Mouse (Mus musculus) forebrain, postnatal 0 days (tissue): ENCODE measurements around the gene Senp6. TPM values are rescaled to one million over a fixed set of nuclear protein-coding genes. Genes with fewer than 3 reads are reported as not detected.
"Not testable (repeated sequence)": the region's sequence is repeated elsewhere in the genome, so short reads cannot be mapped to it uniquely, and the experiment has no call there.

Experiments used
- ATAC-seq: fragments of 200-750 bp; cut with Nextera tagmentation; 2 replicates; pipeline ENCODE4 v1.8.0; 2017; ENCODE audit warnings: mild to moderate bottlenecking, moderate library complexity
- DNase-seq: peaks from one replicate; pipeline ENCODE4 v3.0.0-alpha.2; 2015
- H3K27ac ChIP-seq: fragments of 300-500 bp; sonication (generic); 2 replicates; pipeline ENCODE4 v1.5.1; 2014; ENCODE audit warnings: low read depth, mild to moderate bottlenecking, antibody characterized with exemption, low read length, moderate library complexity, mixed read lengths
- H3K27me3 ChIP-seq: fragments of 300-500 bp; sonication (generic); 2 replicates; pipeline ENCODE4 v1.6.1; 2014; ENCODE audit warnings: mild to moderate bottlenecking, low read length, mixed read lengths; ENCODE audit not compliant: insufficient read depth
- H3K36me3 ChIP-seq: fragments of 300-500 bp; sonication (generic); 2 replicates; pipeline ENCODE4 v1.6.1; 2014; ENCODE audit warnings: mild to moderate bottlenecking, moderate library complexity; ENCODE audit not compliant: insufficient read depth
- H3K4me1 ChIP-seq: fragments of 300-500 bp; sonication (generic); 2 replicates; pipeline ENCODE4 v1.6.1; 2014; ENCODE audit warnings: antibody characterized with exemption; ENCODE audit not compliant: insufficient read depth
- H3K4me2 ChIP-seq: fragments of 300-500 bp; sonication (generic); 2 replicates; pipeline ENCODE4 v1.6.1; 2014; ENCODE audit warnings: low read depth, mild to moderate bottlenecking, moderate library complexity
- H3K4me3 ChIP-seq: fragments of 300-500 bp; sonication (generic); 2 replicates; pipeline ENCODE4 v1.5.1; 2014; ENCODE audit warnings: low read depth, low read length, mixed read lengths
- H3K9ac ChIP-seq: fragments of 300-500 bp; sonication (generic); 2 replicates; pipeline ENCODE4 v1.6.1; 2014; ENCODE audit warnings: mild to moderate bottlenecking
- H3K9me3 ChIP-seq: fragments of 300-500 bp; sonication (generic); 2 replicates; pipeline ENCODE4 v1.6.1; 2016; ENCODE audit warnings: low read length
- CTCF ChIP-seq: sonication (generic); IDR thresholded peaks from 2 replicates; pipeline ENCODE4 v1.5.1; 2016; ENCODE audit warnings: antibody characterized with exemption, control low read depth, low read depth
- WGBS: fragments of 180-500 bp; shearing (Covaris S2); extraction: QIAGEN DNeasy Blood & Tissue Kit; methylation state at CpG from one replicate; pipeline ENCODE4 v1.1.7; 2014; 5-methylcytosine and 5-hydroxymethylcytosine counted together
- polyA plus RNA-seq: library from polyadenylated mRNA; unstranded; fragments of >200 nt; fragmentation: Nextera tagmentation; extraction: Ambion mirVana; gene quantifications from 2 replicates; pipeline ENCODE4 v1.2.1, GENCODE M21; 2015
- total RNA-seq: library from RNA; depleted of rRNA; stranded (reverse); fragments of >200 nt; gene quantifications from 2 replicates; pipeline ENCODE4 v1.2.3, GENCODE M21; 2014; rRNA removed

Senp6 gene
- total RNA-seq (114 and 127 TPM in 2 replicates), polyA plus RNA-seq (37.8 and 44.7 TPM in 2 replicates)

- 3% methylated on average over 69 of the region's 74 CpGs for whole genome bisulfite sequencing
- Histone ChIP-seq H3K4me1 (peaks cover 3% of the 10 kb centered on the region), H3K9me3 (no peaks in the 10 kb centered on the region), H3K27ac (peak within 1 kb of the TSS; percentile 100), H3K27me3 (no peaks in the 10 kb centered on the region), H3K36me3 (no peaks in the 10 kb centered on the region), H3K4me3 (peak within 1 kb of the TSS; percentile 87), H3K9ac (peak within 1 kb of the TSS; percentile 99), H3K4me2 (peak within 1 kb of the TSS; percentile 53)
- TF ChIP-seq CTCF: no peak
- ATAC-seq (peak; percentile 82), DNase-seq (no peak)
Observed at GRCm38 (mm10) chr9:80066367-80067220, at the start of gene Senp6. TSS of gene Senp6 (plus strand) at chr9:80066903.

DNA sequence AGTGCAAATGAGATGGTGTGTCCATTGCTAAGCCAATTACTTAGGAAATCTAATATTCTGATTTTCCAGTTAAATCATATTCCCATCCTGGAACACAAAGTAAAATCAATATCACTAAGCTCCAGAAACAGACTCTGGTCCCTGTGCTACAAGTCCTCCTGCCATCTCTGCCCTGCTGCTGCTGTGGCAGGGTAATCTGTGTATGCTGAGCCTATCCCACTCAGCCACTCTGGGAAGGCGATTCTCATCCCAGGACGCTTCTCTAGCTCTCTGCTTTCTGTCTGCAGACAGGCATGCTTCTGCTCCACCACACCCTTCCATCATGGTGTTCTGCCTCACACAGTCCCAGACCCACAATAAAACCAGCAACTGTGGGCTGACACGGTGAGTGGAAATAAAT lies 46.3 kb upstream of the Senp6 start:
- H3K9me3 ChIP-seq: no peaks in the 10 kb centered on the region
- H3K4me2 ChIP-seq: no peak overlapping the region
- WGBS: 65% methylated on average over 3 of the region's 3 CpGs
- TF ChIP-seq CTCF: no peak
- no peak overlapping the region for H3K4me3 ChIP-seq
- no peaks in the 10 kb centered on the region for H3K36me3 ChIP-seq
- no peak overlapping the region for H3K9ac ChIP-seq
- H3K27ac ChIP-seq: no peak overlapping the region
- ATAC-seq: no peak
- no peaks in the 10 kb centered on the region for H3K27me3 ChIP-seq
- no peaks in the 10 kb centered on the region for H3K4me1 ChIP-seq
- DNase-seq: no peak

- WGBS: 48% methylated on average over 1 of the region's 1 CpGs
- H3K4me1 ChIP-seq: no peaks in the 10 kb centered on the region
- no peak for TF ChIP-seq CTCF
- H3K4me3 ChIP-seq: no peak overlapping the region
- DNase-seq (no peak), ATAC-seq (no peak)
- no peaks in the 10 kb centered on the region for H3K36me3 ChIP-seq
- H3K27me3 ChIP-seq: no peaks in the 10 kb centered on the region
- H3K9me3 ChIP-seq: no peaks in the 10 kb centered on the region
- H3K27ac ChIP-seq: no peak overlapping the region
- H3K9ac ChIP-seq: no peak overlapping the region
- H3K4me2 ChIP-seq: no peak overlapping the region
Observed at GRCm38 (mm10) chr9:80021648-80022047, 45.1 kb upstream of the Senp6 start.

DNA sequence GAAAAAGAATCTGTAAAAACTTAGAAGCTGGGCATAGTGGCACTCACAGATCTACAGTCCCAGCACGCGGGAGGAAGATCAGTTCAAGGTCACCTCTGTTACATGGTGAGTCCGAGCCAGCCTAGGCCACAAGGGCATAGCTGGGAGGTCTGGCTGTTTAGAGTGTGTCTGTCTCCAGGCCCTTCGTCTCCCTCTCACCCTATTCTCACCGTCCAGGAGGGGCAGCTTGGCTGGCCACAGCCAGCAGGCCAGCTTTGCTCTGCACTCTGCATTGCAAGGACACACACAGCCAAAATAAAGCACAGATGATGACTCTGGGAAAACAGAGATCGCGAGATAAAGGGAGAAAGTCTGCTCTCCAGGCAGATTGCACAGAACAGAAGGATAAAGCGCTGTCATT lies 43.9 kb upstream of the Senp6 start:
- no peak overlapping the region for H3K27ac ChIP-seq
- TF ChIP-seq CTCF: no peak
- DNase-seq (no peak), ATAC-seq (peak; percentile 71)
- no peaks in the 10 kb centered on the region for H3K4me1 ChIP-seq
- H3K27me3 ChIP-seq: no peaks in the 10 kb centered on the region
- no peak overlapping the region for H3K4me3 ChIP-seq
- H3K9me3 ChIP-seq: no peaks in the 10 kb centered on the region
- 61% methylated on average over 8 of the region's 8 CpGs for WGBS
- no peak overlapping the region for H3K9ac ChIP-seq
- H3K36me3 ChIP-seq: no peaks in the 10 kb centered on the region
- no peak overlapping the region for H3K4me2 ChIP-seq

- H3K9ac ChIP-seq, DNase-seq, H3K4me1 ChIP-seq, H3K4me3 ChIP-seq, H3K4me2 ChIP-seq, H3K36me3 ChIP-seq, ATAC-seq, H3K27ac ChIP-seq, H3K27me3 ChIP-seq, H3K9me3 ChIP-seq: not testable (repeated sequence)
- 94% methylated on average over 5 of the region's 5 CpGs for WGBS
Observed at GRCm38 (mm10) chr9:80025347-80025746, 41.4 kb upstream of the Senp6 start.

- TF ChIP-seq CTCF: peak; percentile 82
- H3K36me3 ChIP-seq: no peaks in the 10 kb centered on the region
- no peak overlapping the region for H3K9ac ChIP-seq
- H3K4me2 ChIP-seq: no peak overlapping the region
- H3K4me3 ChIP-seq: no peak overlapping the region
- 0% methylated on average over 2 of the region's 2 CpGs for WGBS
- no peaks in the 10 kb centered on the region for H3K4me1 ChIP-seq
- H3K9me3 ChIP-seq: no peaks in the 10 kb centered on the region
- no peak overlapping the region for H3K27ac ChIP-seq
- no peak for ATAC-seq
- DNase-seq: peak; percentile 77
- H3K27me3 ChIP-seq: no peaks in the 10 kb centered on the region
Observed at GRCm38 (mm10) chr9:80026017-80026416, 40.7 kb upstream of the Senp6 start.

- ATAC-seq: no peak
- H3K9ac ChIP-seq: no peak overlapping the region
- no peak overlapping the region for H3K4me2 ChIP-seq
- DNase-seq: no peak
- no peaks in the 10 kb centered on the region for H3K4me1 ChIP-seq
- WGBS: 76% methylated on average over 6 of the region's 6 CpGs
- no peaks in the 10 kb centered on the region for H3K36me3 ChIP-seq
- no peak overlapping the region for H3K4me3 ChIP-seq
- no peak for TF ChIP-seq CTCF
- no peak overlapping the region for H3K27ac ChIP-seq
- no peaks in the 10 kb centered on the region for H3K27me3 ChIP-seq
- H3K9me3 ChIP-seq: no peaks in the 10 kb centered on the region
Observed at GRCm38 (mm10) chr9:80026581-80027021, 40.1 kb upstream of the Senp6 start.
